Mouse (Mus musculus): ENCODE measurements around the gene Necap2.

Necap2 gene

GRCm38 (mm10) chr4:141031733-141032132 is 46.4 kb downstream of the Necap2 start:
- DNase-seq (ENCODE audit: low spot score): peak; percentile 84

- no peak for DNase-seq (ENCODE audit: low spot score)
Observed at GRCm38 (mm10) chr4:141030541-141031206, 47.5 kb downstream of the Necap2 start.

- DNase-seq (ENCODE audit: low spot score): no peak
Observed at GRCm38 (mm10) chr4:141024992-141025391, 53.2 kb downstream of the Necap2 start.

GRCm38 (mm10) chr4:141024052-141024451 is 54.1 kb downstream of the Necap2 start:
- no peak for DNase-seq (ENCODE audit: low spot score)

GRCm38 (mm10) chr4:141021614-141021929 is 56.6 kb downstream of the Necap2 start:
- DNase-seq (ENCODE audit: low spot score): no peak

GRCm38 (mm10) chr4:141020811-141021613 is 57.1 kb downstream of the Necap2 start:
- no peak for DNase-seq (ENCODE audit: low spot score)

GRCm38 (mm10) chr4:141020220-141020619 is 57.9 kb downstream of the Necap2 start:
- no peak for DNase-seq (ENCODE audit: low spot score)

GRCm38 (mm10) chr4:141017657-141018436 is 60.3 kb downstream of the Necap2 start:
- no peak for DNase-seq (ENCODE audit: low spot score)
